16 mouse cellular contexts compared by ENCODE assay signal in genomic region chr3:132122581-132122980, GRCm38 (mm10). TPM values are rescaled to one million over a fixed set of nuclear protein-coding genes. Genes with fewer than 3 reads are reported as not detected.
"Had no signal": no experiment of that assay in that cellular context is flagged by ENCODE, and none has a peak within 500 bp of the region (broad histone marks: within the 10 kb centered on the region; RNA-seq: fewer than 3 reads in every experiment).

No protein-coding gene starts in this region.

- H3K4me3 ChIP-seq: liver, embryonic 13.5 days; lung, embryonic 15.5 days; midbrain, embryonic 12.5 days; midbrain, embryonic 15.5 days; neural tube, embryonic 12.5 days; neural tube, embryonic 15.5 days had no signal

- DNase-seq: kidney, adult 18-20 months; kidney, adult 9 months; kidney, postnatal 14 days; kidney, postnatal 4 days; left cerebral cortex, postnatal 4 days; liver, embryonic 13.5 days; lung, postnatal 10 days; lung, postnatal 36 days; right cerebral cortex, postnatal 25 days; thymus, postnatal 25 days had no signal

- H3K27me3 ChIP-seq: liver, embryonic 13.5 days; lung, embryonic 15.5 days; midbrain, embryonic 12.5 days; midbrain, embryonic 15.5 days; neural tube, embryonic 12.5 days; neural tube, embryonic 15.5 days had no signal

- H3K4me1 ChIP-seq: liver, embryonic 13.5 days; lung, embryonic 15.5 days; midbrain, embryonic 12.5 days; midbrain, embryonic 15.5 days; neural tube, embryonic 12.5 days; neural tube, embryonic 15.5 days had no signal

- H3K9ac ChIP-seq: liver, embryonic 13.5 days; lung, embryonic 15.5 days; midbrain, embryonic 12.5 days; midbrain, embryonic 15.5 days; neural tube, embryonic 12.5 days; neural tube, embryonic 15.5 days had no signal

- H3K36me3 ChIP-seq: liver, embryonic 13.5 days; lung, embryonic 15.5 days; midbrain, embryonic 12.5 days; midbrain, embryonic 15.5 days; neural tube, embryonic 12.5 days; neural tube, embryonic 15.5 days had no signal

- H3K4me2 ChIP-seq: liver, embryonic 13.5 days; lung, embryonic 15.5 days; midbrain, embryonic 12.5 days; midbrain, embryonic 15.5 days; neural tube, embryonic 12.5 days; neural tube, embryonic 15.5 days had no signal

- ATAC-seq: midbrain, embryonic 15.5 days had no signal

- H3K27ac ChIP-seq: liver, embryonic 13.5 days; lung, embryonic 15.5 days; midbrain, embryonic 12.5 days; midbrain, embryonic 15.5 days; neural tube, embryonic 12.5 days; neural tube, embryonic 15.5 days had no signal

- H3K9me3 ChIP-seq: liver, embryonic 13.5 days; lung, embryonic 15.5 days; midbrain, embryonic 12.5 days; midbrain, embryonic 15.5 days; neural tube, embryonic 12.5 days; neural tube, embryonic 15.5 days had no signal

RNA-seq across cellular contexts. Expression of gene Dkk2, which starts 37.5 kb away (rescaled TPM):
- total RNA-seq: megakaryocyte-erythroid progenitor cell, adult 5-6 weeks had no signal
